Mouse (Mus musculus): Measurements from ENCODE around the gene Lpar3.

DNA sequence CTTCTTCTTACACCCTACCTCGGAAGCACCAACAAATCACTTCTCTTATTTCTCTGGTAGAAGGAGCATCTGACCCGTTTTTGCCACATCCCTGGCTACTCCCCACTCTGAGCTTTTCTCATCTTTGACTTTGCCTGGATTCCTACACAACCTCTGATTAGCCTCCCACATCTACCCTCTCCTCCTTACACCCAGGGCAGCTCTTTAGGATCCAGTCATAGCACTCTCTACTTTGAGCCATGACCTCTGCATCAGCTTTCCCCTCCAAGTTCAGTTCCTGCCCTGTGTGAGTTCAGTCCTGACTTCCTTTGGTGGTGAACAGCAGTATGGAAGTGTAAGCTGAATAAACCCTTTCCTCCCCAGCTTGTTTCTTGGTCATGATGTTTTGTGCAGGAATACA, 87.1 kb downstream of the Lpar3 start:
- TF ChIP-seq CTCF (IDR thresholded peaks at IDR 0.05; ENCODE audit: extremely low read depth, insufficient read length, insufficient replicate concordance, low read depth, low read length) = no peak
- no peak for TF ChIP-seq POLR2A (IDR thresholded peaks at IDR 0.05; ENCODE audit: low read depth, low read length)

Measured in small intestine, adult 2 months (tissue).